Mouse (Mus musculus) ES-E14 (cell line): ENCODE measurements around the gene 1110051M20Rik. TPM values are rescaled to one million over a fixed set of nuclear protein-coding genes. Genes with fewer than 3 reads are reported as not detected.

Source experiments
- DNase-seq: peaks from one replicate; pipeline ENCODE4 v3.0.0-alpha.2; 2013; ENCODE audit warnings: low read depth, low spot score
- H3K27ac ChIP-seq: 2 replicates; pipeline ENCODE4 v1.5.1; 2012; ENCODE audit warnings: low read depth, mild to moderate bottlenecking, low read length, moderate library complexity, mixed read lengths; ENCODE audit not compliant: poor library complexity, insufficient read depth, severe bottlenecking
- H3K36me3 ChIP-seq: 2 replicates; pipeline ENCODE4 v1.6.1; 2012; ENCODE audit warnings: mild to moderate bottlenecking, low read length, moderate library complexity, mixed read lengths; ENCODE audit not compliant: control insufficient read depth, poor library complexity, insufficient read depth, severe bottlenecking
- H3K4me1 ChIP-seq, 2 experiments: fragments of 150-350 bp in 1 of 2; sonication (generic) in 1 of 2; 2 replicates each; pipeline ENCODE4 v1.6.1; 2012; ENCODE audit warnings: low read length in 2 of 2, mild to moderate bottlenecking in 1 of 2, mixed read lengths in 1 of 2; ENCODE audit not compliant: control insufficient read depth in 2 of 2, insufficient read depth in 2 of 2, poor library complexity in 1 of 2
- H3K4me3 ChIP-seq, 2 experiments: fragments of 150-350 bp in 1 of 2; sonication (generic) in 1 of 2; 2 replicates each; pipeline ENCODE4 v1.5.1; 2012; ENCODE audit warnings: low read length in 2 of 2, low read depth in 1 of 2, mild to moderate bottlenecking in 1 of 2, mixed read lengths in 1 of 2; ENCODE audit not compliant: insufficient read depth in 1 of 2, poor library complexity in 1 of 2, severe bottlenecking in 1 of 2
- H3K9ac ChIP-seq: 2 replicates; pipeline ENCODE4 v1.6.1; 2012; ENCODE audit warnings: low read depth, mild to moderate bottlenecking, low read length, mixed read lengths; ENCODE audit not compliant: poor library complexity, insufficient read depth, severe bottlenecking
- H3K9me3 ChIP-seq: fragments of 150-350 bp; sonication (generic); 2 replicates; pipeline ENCODE4 v1.6.1; 2012; ENCODE audit warnings: low read depth, mild to moderate bottlenecking, low read length; ENCODE audit not compliant: control insufficient read depth, insufficient read depth
- CHD2 ChIP-seq: IDR thresholded peaks from 2 replicates; pipeline ENCODE4 v1.6.1; 2014; ENCODE audit warnings: mild to moderate bottlenecking, low read depth, low read length, inconsistent platforms
- HCFC1 ChIP-seq: IDR thresholded peaks from 2 replicates; pipeline ENCODE4 v1.6.1; 2012; ENCODE audit warnings: low read length, inconsistent platforms, borderline replicate concordance; ENCODE audit not compliant: insufficient read depth
- MAFK ChIP-seq: IDR thresholded peaks from 2 replicates; pipeline ENCODE4 v1.6.1; 2014; ENCODE audit warnings: mild to moderate bottlenecking, low read depth, low read length, inconsistent platforms; ENCODE audit not compliant: insufficient read depth
- ZC3H11A ChIP-seq: IDR thresholded peaks from 2 replicates; pipeline ENCODE4 v1.6.1; 2012; ENCODE audit warnings: low read depth, mild to moderate bottlenecking, inconsistent platforms, low read length, borderline replicate concordance
- ZNF384 ChIP-seq: IDR thresholded peaks from 2 replicates; pipeline ENCODE4 v1.6.1; 2012; ENCODE audit warnings: low read depth, low read length, inconsistent platforms
- in situ Hi-C, 2 experiments: fragments of 600-800 bp; cut with MboI; formaldehyde crosslinking; loops; one replicate each; pipeline ENCODE4 v1.15.1; 2025; ENCODE audit warnings: low sequenced_read_pairs in 2 of 2, inconsistent platforms in 1 of 2; ENCODE audit not compliant: unreplicated experiment in 2 of 2
- total RNA-seq: library from RNA; depleted of rRNA; stranded (reverse); fragments of 300-350 nt; gene quantifications from 2 replicates; pipeline ENCODE4 v1.2.3, GENCODE M21; 2012

Gene 1110051M20Rik
- total RNA-seq, 1 experiment: 12.4 TPM

- TF ChIP-seq HCFC1: no peak
- no peak for TF ChIP-seq CHD2
- no peak for TF ChIP-seq ZC3H11A
- TF ChIP-seq MAFK: no peak
- TF ChIP-seq ZNF384: no peak
- Histone ChIP-seq H3K36me3 (peaks cover 8% of the 10 kb centered on the region; the same call in 1 of the 2 replicates), H3K9ac (no peak overlapping the region), H3K27ac (no peak overlapping the region), H3K4me3 (no peak overlapping the region), H3K4me1 (no peaks in the 10 kb centered on the region), H3K9me3 (no peaks in the 10 kb centered on the region)
- no peak for DNase-seq
- in situ Hi-C loops: loop anchor here (10.0 to 25.0 kb wide), 2 partner anchors 200 to 373 kb away; partner anchors contain the start of gene Mybpc3 (in 1 of the 2)
Observed at GRCm38 (mm10) chr2:91485256-91485655, 40.8 kb upstream of the 1110051M20Rik start.

GRCm38 (mm10) chr2:91484698-91485097 is 40.2 kb upstream of the 1110051M20Rik start:
- Histone ChIP-seq H3K27ac (no peak overlapping the region), H3K9me3 (no peaks in the 10 kb centered on the region), H3K36me3 (peaks cover 10% of the 10 kb centered on the region; the same call in 1 of the 2 replicates), H3K4me1 (no peaks in the 10 kb centered on the region), H3K4me3 (no peak overlapping the region), H3K9ac (no peak overlapping the region)
- in situ Hi-C loops: loop anchor here (10.0 to 25.0 kb wide), 2 partner anchors 200 to 372 kb away; partner anchors contain the start of gene Mybpc3 (in 1 of the 2)
- no peak for DNase-seq
- TF ChIP-seq HCFC1 (no peak), MAFK (no peak), CHD2 (no peak), ZC3H11A (no peak), ZNF384 (no peak)

DNA sequence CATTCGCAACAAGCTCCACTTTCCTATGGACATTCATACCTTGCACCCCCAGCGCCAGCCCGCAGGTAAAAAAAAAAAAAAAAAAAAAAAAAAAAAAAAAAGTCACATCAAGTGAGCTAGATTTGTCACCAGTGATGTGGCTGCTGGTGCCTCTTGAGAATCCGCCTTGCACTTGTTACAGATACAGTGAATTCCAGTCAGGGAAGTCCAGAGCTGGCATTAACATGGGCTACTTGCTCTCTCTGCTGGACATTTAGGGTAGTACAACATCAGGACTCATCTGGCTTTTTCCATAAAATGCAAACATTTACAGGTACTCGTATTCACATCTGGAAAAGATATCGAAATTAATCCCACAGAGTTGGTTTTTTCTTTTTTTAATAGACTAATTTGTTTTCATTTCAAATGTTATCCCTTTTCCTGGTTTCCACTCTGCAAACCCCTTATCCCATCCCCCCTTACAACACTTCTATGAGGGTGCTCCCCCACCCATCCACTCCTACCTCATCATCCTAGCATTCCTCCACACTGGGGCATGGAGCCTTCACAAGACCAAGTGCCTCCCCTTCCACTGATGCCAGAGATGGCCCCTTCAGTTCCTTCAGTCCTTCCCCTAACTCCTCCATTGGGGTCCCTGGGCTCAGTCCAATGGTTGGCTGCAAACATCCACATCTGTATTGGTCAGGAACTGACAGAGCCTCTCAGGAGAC is 36.5 kb upstream of the 1110051M20Rik start:
- H3K4me3 ChIP-seq: no peak overlapping the region
- H3K9me3 ChIP-seq: no peaks in the 10 kb centered on the region
- H3K36me3 ChIP-seq: peaks cover 6% of the 10 kb centered on the region; the same call in 1 of the 2 replicates
- no peak overlapping the region for H3K9ac ChIP-seq
- H3K4me1 ChIP-seq: peaks cover 0 to 3% of the 10 kb centered on the region in 2 experiments; a peak in 1 of 4 replicates
- TF ChIP-seq ZNF384 (peak; percentile 96), ZC3H11A (peak; percentile 92; the same call in 1 of the 2 replicates), HCFC1 (no peak), MAFK (no peak), CHD2 (no peak)
- in situ Hi-C loops: loop anchor here (10.0 to 25.0 kb wide), 2 partner anchors 196 to 369 kb away; partner anchors contain the start of gene Mybpc3 (in 1 of the 2)
- no peak overlapping the region for H3K27ac ChIP-seq
- DNase-seq: peak; percentile 57

DNA sequence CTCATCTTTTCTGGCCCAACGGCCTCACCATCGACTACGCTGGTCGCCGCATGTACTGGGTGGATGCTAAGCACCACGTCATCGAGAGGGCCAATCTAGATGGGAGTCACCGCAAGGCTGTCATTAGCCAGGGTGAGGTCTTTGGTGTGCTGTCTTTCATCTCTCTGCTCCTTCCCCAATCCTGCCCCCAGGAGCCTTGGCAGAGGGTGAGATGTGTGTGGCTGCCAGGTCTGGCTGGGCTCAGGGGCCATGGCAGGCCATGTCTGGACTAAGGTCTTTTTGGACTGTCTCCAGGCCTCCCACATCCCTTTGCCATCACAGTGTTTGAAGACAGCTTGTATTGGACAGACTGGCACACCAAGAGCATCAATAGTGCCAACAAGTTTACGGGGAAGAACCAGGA is 35.9 kb upstream of the 1110051M20Rik start:
- no peak overlapping the region for H3K4me3 ChIP-seq
- no peak overlapping the region for H3K27ac ChIP-seq
- H3K9ac ChIP-seq: no peak overlapping the region
- in situ Hi-C loops: loop anchor here (10.0 to 25.0 kb wide), 2 partner anchors 196 to 368 kb away; partner anchors contain the start of gene Mybpc3 (in 1 of the 2)
- peaks cover 0 to 3% of the 10 kb centered on the region in 2 experiments; a peak in 1 of 4 replicates for H3K4me1 ChIP-seq
- H3K36me3 ChIP-seq: peaks cover 6% of the 10 kb centered on the region; the same call in 1 of the 2 replicates
- no peaks in the 10 kb centered on the region for H3K9me3 ChIP-seq
- no peak for DNase-seq
- TF ChIP-seq HCFC1: no peak
- TF ChIP-seq ZNF384: no peak
- no peak for TF ChIP-seq ZC3H11A
- no peak for TF ChIP-seq CHD2
- TF ChIP-seq MAFK: no peak
